Mouse (Mus musculus) embryonic fibroblast, embryonic 13.5 days (primary cell): ENCODE data around the gene Fbl.
"Not testable (repeated sequence)": the region's sequence is repeated elsewhere in the genome, so short reads cannot be mapped to it uniquely, and the experiment has no call there.

ENCODE experiments used
- CTCF ChIP-seq: IDR thresholded peaks from 2 replicates; pipeline ENCODE4 v1.5.1; 2011; ENCODE audit warnings: mild to moderate bottlenecking, control low read depth, low read length, moderate library complexity, borderline replicate concordance; ENCODE audit not compliant: insufficient read depth
- POLR2A ChIP-seq: IDR thresholded peaks from 2 replicates; pipeline ENCODE4 v1.6.1; 2011; ENCODE audit warnings: low read depth, mild to moderate bottlenecking, control low read depth, low read length, moderate library complexity

DNA sequence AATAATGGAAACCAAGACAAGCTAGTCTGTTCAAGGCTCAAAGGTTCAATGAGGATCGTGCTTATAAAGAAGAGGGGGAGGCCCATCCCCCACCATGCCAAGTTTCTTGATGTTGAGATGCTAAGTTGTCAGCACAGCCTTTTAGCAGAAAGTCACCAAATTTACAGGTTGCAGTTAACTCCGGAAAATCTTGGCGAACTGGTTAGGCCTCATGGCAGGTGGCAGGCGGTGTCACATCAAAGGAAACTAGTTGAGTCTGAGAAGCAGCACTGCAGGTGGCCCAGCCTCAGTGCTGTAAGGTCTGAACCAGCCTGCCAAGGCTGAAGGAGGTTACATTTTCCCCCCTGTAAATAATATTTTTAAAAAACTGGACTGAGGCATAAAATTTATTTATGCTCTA, 57.3 kb downstream of the Fbl start:
- TF ChIP-seq POLR2A, CTCF: not testable (repeated sequence)
